Mouse (Mus musculus) kidney, adult 2 months (tissue): Measurements from ENCODE around the gene Igsf21.

ENCODE experiments used
- CTCF ChIP-seq: fragments of 200-500 bp; conservative IDR thresholded peaks from 2 replicates; pipeline ENCODE4 v1.5.1; 2011; ENCODE audit warnings: low read depth, mild to moderate bottlenecking, control low read depth, low read length, moderate library complexity, mixed read lengths; ENCODE audit not compliant: insufficient read depth, insufficient read length
- POLR2A ChIP-seq: fragments of 200-500 bp; IDR thresholded peaks from one replicate; pipeline ENCODE4 v1.6.1; 2011; ENCODE audit warnings: low read depth, low read length, control low read depth

- TF ChIP-seq CTCF (no peak), POLR2A (no peak)
Measured at GRCm38 (mm10) chr4:140107161-140107560, 139.4 kb downstream of the Igsf21 start.
